Mouse (Mus musculus): ENCODE data around the gene Gm6367. TPM values are rescaled to one million over a fixed set of nuclear protein-coding genes. Genes with fewer than 3 reads are reported as not detected.

Gm6367 gene
- not detected for polyA plus RNA-seq (2017; shearing (Covaris generic))

DNA sequence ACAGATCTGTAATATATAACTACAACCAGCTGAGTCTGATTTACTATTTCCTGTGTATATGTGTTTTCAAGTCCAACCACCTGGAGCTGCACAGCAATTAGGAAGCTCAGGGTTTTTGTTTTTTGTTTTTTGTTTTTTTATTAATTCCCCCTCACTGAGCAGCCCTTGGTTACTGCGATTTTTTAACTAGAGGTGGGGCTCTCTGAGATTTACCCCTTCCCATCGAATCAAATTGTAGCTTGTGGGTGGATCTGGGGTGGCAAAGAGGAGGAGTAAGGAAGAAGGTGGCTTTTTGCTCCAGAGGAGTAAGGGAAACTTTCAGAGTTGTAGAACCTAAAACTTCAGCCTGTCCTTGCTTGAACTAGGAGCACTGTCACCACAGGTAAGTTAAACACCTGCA lies at the start of gene Gm6367:
Gm6367 (plus strand) TSS at position 301 of the 400 bp plus-strand sequence.

Other genes with a start within 250 kb of the Gm6367 start
- gene Gm3183, start 123.2 kb upstream of the Gm6367 start, polyA plus RNA-seq (2017; shearing (Covaris generic)) = not detected
- not detected for gene Gm7942, start 118.3 kb downstream of the Gm6367 start, polyA plus RNA-seq (2017; shearing (Covaris generic))
- 0.20 TPM for gene Gm16513, start 194.0 kb downstream of the Gm6367 start, polyA plus RNA-seq (2017; shearing (Covaris generic))